Mouse (Mus musculus) urinary bladder, postnatal 25 days (tissue): ENCODE data around the gene Asic2.

ENCODE experiments used
- DNase-seq: peaks from one replicate; pipeline ENCODE4 v3.0.0; 2022; ENCODE audit warnings: low spot score

Gene Asic2

GRCm38 (mm10) chr11:81512434-81512833 is 455.8 kb downstream of the Asic2 start:
- no peak for DNase-seq

DNA sequence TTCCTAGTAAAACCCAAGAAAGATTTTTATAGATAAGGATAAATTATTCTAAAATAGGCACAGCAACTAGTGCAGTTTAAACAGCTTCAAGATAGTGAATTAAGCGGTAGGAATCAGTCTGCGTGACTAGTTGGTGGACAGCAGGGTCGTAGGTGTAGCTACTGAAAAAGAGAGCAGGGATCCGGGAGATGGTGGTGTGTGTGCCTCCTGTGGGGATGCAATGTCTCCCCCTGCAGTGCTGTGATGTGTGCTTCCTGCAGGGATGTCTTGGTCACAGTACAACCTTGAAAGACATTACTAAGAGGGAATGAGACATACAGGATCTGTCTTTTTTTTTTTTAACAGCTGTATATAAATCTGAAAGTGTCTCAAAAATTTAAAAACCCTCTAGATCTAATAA is 456.9 kb downstream of the Asic2 start:
- DNase-seq: no peak

GRCm38 (mm10) chr11:81508385-81509233 is 459.6 kb downstream of the Asic2 start:
- DNase-seq: no peak

DNA sequence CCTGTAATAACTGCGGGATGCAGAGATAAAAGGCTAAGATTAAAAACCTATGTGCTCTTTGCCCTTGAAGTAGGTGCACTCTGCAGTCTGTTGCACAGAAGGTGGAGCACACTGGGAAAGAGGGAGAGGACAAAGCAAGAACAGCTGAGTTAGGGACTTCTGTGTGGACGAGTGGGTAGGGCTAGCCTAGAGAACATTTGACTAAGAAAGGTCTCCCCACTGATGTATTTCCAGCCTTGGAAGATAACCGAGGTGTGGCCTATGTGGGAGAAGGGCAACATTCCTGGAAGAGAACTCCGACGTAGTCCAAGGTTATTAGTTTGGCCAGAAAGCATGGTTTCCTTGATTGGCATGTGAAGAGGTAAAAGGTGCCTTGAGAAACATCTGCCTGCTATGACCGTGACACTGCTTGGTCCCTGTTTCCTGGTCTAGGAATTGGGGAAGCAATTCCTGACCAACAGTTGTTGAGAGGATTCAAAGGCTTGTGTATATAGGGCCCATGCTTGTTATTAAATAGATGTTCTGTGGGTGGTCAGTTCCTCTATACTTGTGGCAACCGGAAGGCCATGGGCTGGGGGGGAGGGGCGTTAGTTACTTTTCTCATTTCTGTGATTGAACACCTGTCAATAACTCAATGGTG is 463.3 kb downstream of the Asic2 start:
- no peak for DNase-seq

DNA sequence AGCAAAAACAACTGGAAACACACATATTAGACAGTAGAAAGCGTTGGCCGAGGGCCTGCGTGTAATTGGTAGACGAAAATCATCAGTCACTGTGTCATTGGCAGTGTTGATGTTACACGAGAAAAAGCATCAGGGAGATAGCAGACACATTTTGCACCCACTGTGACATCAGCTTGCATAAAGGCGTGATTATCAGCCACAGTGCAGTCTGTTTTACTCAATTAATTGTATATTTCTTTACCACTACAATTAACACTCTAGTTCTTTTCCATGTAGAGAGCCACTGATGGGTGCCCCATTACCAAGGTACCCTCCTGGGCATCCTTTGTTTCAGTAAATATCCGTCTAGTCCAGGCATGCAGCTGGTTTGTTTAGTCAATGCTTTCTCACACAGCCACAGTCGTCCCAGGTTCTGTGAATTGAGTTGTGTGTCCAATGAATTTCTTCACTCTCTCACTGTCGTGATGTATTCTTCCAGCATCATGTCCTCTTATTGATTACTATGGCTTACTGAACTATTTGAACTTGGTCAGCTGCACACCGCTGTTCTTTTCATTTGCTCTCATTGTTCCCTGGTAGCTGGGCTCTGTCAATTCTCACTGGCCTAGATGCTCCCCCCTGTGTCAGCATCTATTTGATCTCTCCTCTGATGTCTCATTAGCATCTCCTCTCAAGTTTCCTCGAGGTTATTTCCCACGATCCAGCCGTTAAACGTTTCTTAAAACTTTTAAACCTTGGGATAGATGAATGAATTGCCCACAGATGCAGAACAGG is 466.6 kb downstream of the Asic2 start:
- no peak for DNase-seq

DNA sequence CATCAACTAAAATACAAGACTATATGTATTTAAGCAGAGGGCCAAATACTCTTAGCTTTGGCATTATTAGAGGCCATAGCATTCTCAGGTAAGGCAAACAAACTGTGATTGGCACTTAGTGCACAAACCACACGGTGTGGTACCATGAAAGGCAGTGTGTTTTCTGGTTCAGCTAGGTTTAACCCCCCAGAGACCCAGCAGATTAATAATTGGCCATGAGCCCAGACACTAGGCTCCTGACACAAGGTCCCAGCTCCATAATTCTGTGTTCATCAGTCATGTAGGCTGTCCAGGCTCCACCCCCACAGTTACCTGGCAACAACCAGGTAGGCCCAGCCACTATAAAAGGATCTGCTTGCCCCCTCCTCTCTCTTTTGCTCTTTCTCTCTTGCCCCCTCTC is 469.3 kb downstream of the Asic2 start:
- no peak for DNase-seq

DNA sequence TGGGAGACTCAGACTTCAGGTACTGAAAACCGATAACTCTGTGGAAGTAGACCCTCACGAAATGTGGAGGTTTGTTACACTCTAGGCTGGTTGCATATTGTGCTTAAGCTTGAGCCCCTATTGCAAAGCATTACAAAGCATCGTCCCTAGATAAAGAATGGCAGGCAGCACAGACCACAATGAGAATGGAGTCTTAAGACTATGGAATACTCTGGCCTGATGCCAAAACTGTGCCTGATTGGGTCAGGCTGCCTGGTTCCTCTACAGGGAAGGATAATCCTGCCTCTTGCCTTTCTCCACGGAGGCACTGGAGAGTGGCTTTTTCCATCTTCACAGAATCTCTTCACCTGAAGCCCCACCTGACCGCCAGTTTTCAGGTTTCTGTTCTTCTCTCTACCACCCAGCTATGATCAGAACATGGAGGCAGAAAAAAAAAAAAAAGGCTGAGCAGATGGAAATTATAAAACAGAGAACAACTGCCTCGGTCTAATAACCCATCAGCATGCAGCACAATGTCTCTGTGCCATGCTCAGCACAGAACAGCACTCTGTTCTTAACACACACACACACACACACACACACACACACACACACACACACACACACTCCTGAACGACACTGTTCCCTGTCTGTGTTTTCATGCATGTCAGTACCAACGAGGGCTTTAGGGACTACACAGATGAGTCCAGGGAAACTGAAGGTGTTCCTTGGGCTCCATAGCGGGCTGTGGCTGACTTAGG is 470.4 kb downstream of the Asic2 start:
- DNase-seq: no peak

DNA sequence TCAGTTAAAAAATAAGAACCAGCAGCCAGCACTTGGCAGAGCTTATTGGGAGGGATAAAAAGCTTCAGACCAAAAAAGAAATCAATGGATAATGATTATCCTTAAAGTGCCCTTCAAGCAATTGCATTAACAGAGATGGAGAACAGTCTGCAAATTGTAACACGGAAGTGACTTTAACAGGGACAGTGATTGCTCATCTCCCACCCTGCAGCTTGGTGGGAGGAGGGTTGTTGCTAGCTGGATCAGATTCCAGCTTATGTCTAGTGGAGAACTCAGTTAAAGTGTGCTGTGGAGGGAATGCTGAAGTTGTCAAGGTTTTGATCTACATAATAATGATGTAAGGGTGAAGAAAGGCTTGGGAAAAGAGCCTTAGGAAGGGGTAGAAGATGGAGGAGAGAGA is 471.8 kb downstream of the Asic2 start:
- DNase-seq: no peak

- DNase-seq: no peak
Measured at GRCm38 (mm10) chr11:81492351-81492750, 475.9 kb downstream of the Asic2 start.

DNA sequence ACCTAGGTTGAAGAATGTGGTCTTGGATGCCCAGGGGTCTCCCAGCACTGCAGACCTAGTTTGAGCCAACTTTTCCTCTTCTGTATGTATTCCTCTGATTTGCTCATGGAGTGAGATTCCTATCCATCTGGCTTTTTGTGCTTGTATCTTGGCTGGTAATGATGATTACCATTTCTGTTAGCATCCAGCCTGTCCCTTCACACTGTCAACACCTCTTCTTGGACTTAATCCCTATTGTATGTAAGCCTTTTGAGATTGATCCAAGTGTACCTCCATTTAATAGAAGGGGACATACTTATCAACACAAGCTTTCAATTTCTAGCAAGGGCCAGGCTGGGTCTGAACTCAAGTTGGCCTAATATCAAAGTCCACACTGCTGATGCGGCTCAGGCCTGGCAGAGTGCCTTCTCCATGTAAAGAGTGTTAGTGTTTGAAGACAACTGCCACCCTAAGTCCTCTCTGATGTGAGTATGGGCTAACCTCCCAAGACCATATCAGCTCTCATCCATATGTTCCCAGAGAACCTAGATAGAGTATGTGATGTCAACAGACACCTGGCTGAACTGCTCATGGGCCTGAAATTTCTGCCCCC is 479.0 kb downstream of the Asic2 start:
- no peak for DNase-seq

- no peak for DNase-seq
Measured at GRCm38 (mm10) chr11:81488681-81489080, 479.6 kb downstream of the Asic2 start.

GRCm38 (mm10) chr11:81486265-81486940 is 481.9 kb downstream of the Asic2 start:
- DNase-seq: no peak

DNA sequence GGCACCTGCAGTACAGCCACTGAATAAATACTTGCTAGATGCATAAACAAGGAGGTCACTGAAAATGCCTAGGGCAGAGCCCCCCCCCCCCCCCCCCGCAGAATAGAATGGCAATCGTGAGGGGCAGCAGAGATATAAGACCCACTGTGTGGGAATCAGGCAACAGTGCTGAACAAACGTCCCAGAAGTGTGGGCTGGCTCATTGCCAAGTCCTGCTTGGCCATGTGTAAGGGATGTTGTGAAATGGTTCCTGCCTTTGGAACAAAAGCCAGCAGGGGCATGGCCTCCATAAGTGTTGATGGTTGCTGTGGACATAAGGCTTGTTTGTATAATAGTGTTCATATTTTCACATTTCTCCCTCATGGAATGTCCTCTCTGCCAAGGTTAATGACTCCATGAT is 487.1 kb downstream of the Asic2 start:
- no peak for DNase-seq

DNA sequence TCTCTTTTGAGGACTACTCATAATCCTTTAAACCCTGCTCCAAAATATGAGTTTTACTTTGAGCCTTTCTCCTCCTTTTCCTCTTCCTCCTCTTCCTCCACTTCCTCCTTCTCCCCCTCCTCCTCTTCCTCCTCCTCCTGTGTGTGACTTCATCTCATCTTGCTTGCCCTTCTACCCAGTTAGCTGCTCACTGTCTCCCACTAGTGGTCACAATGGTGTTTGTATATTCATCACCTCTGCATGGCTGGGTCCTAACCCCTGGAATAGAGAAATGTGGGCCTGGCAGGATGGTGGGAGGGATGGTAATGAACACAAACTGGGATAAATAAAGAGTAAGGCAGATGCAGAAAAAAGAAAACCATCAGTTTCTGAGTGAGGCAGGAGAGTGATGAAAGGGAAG is 492.0 kb downstream of the Asic2 start:
- DNase-seq: no peak

DNA sequence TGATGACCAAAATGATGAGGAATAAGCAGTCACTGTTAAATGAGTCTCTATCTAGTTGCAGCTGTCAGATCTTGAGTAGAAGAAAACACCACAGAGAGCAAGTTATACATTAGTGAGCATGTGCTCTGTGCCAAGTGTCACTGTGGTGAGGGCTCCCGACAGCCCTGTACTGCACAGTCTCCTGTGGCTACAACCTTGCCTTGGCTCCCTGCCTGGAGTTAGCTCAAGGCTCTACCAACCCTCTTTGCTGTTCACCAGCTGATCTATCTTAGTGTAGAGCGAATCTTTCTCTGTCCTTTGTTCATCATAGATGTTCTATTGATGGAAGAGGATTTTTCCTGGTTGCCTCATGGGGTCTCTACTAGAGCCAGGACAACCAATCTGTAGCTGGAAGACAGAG is 494.1 kb downstream of the Asic2 start:
- no peak for DNase-seq

DNA sequence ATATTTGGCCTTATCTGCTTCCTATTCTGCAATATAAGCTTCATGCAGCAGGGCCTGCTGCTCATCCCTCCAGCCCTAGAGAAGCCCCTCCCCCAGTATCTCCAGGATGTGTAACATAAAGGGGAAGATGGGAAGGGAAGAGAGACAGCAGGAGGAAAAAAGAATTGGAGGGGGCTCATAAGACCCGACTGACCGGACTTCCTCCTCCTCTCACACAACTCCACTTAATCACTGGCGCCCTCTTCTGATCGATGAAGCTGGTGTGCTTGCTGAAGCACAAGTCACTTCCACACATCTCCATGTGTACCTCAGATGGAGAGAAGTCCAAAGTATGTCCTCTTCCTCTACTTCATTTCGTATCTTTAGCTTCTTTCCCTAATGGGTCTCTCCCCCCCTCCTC is 506.1 kb downstream of the Asic2 start:
- no peak for DNase-seq

- no peak for DNase-seq
Measured at GRCm38 (mm10) chr11:81461748-81462147, 506.5 kb downstream of the Asic2 start.

DNA sequence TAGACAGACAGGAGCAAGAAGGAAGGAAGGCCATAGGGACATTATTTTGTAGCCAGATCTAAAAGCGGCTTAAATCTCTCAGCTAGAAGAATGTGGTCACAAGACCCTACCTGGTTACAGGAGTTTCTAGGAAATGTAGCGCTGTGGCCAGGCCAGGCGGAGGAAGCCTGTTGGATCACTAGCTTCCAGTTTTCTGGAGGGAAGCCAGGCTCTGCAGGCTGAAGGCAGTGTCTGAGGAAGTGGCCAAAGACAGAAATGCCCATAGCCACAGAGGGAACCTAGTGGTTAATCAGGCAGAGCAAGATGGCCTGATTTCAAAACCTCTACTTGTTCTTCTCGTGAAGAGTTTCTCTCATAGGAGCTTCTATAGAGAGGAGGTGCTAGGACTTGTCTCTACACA is 513.3 kb downstream of the Asic2 start:
- no peak for DNase-seq

- DNase-seq: no peak
Measured at GRCm38 (mm10) chr11:81454111-81454510, 514.1 kb downstream of the Asic2 start.

DNA sequence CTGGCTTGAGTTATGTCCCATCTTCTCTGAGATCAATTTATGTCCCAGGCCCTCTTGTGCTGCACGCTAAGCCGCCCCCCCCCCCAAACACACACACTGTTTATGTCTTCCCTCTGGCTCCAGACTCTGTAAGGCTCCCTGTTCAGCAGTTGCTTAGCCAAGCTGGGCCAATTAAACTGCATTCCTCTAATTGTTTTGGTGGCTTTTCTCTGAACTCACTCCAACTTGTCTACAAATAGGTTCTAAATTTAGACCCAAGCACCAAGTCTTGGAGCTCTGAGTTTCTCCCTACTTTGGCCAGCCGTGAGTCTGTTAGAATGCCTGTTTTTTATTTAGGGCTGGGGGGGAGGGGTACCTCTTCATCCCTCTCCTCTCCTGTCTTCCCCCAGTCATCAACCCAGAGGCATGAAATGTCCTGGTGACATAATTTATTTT is 519.0 kb downstream of the Asic2 start:
- no peak for DNase-seq

GRCm38 (mm10) chr11:81446347-81446746 is 521.9 kb downstream of the Asic2 start:
- DNase-seq: no peak
